Mouse (Mus musculus): ENCODE data around the gene Rpgrip1.

DNA sequence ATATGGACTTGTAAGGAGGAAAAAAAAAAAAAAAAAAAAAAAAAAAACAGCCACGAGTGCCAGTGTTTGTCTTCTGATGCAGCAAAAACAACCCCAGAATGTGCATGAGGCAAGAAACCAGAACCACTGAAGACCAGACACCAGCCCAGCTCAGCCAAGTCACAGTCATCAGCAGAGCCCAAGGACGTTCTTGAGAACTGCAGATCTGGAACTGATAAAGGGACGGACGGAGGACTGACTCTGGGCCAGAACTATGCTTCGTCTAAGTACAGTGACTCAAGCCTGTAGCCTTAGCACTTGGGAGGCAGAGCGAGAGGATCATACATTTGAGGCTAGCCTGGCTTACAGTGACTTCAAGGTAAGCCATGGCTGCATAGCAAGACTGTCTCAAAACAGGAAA is 50.4 kb downstream of the Rpgrip1 start:
- TF ChIP-seq CTCF (IDR thresholded peaks at IDR 0.05): no peak
- TF ChIP-seq EP300 (IDR thresholded peaks at IDR 0.05): no peak
